Mouse (Mus musculus): ENCODE measurements at regions not wholly inside any gene's neighbourhood (a gene's known extent, or its start where the extent isn't known, plus 50 kb on each side); places are given as distances from the start of the nearest gene placed in this dataset.

DNA sequence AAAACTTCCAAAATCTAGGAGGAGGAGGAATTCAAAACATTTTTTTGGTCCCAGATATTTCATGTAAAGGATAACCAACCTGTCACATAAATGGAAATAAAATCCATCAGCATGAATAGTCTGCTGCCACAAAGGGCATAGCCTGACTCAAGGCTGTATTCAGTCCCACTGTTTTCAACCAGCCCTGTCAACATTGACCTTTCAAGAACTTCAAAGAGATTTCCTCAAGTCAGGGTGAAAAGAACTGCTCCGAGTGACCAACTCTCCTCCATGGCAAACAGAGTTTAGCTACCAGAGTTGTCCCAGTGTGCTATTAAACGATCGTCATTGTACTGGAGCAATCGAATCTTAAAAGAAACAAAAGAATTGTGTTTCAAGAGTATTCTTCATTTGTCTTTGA, 606.5 kb upstream of the Arid1b start:
- no peak overlapping the region for H3K27ac ChIP-seq
- no peak overlapping the region for H3K4me3 ChIP-seq
- H3K36me3 ChIP-seq: no peaks in the 10 kb centered on the region
- no peaks in the 10 kb centered on the region for H3K4me1 ChIP-seq
- no peak overlapping the region for H3K9ac ChIP-seq
- H3K4me2 ChIP-seq (replicated peaks): no peak overlapping the region
- no peaks in the 10 kb centered on the region for H3K27me3 ChIP-seq
- 81% methylated on average over 4 of the region's 4 CpGs for WGBS
- H3K9me3 ChIP-seq: no peaks in the 10 kb centered on the region
- no peak for ATAC-seq (ENCODE audit: low FRiP score, low read depth)

- H3K9me3 ChIP-seq: no peaks in the 10 kb centered on the region
- H3K27me3 ChIP-seq: no peaks in the 10 kb centered on the region
- H3K4me2 ChIP-seq (replicated peaks): no peak overlapping the region
- H3K4me1 ChIP-seq: no peaks in the 10 kb centered on the region
- H3K4me3 ChIP-seq: no peak overlapping the region
- ATAC-seq (ENCODE audit: low FRiP score, low read depth): no peak
- no peak overlapping the region for H3K27ac ChIP-seq
- H3K36me3 ChIP-seq: no peaks in the 10 kb centered on the region
- WGBS: 87% methylated on average over 4 of the region's 4 CpGs
- H3K9ac ChIP-seq: no peak overlapping the region
Observed at GRCm38 (mm10) chr17:4390012-4390411, 604.1 kb upstream of the Arid1b start.

DNA sequence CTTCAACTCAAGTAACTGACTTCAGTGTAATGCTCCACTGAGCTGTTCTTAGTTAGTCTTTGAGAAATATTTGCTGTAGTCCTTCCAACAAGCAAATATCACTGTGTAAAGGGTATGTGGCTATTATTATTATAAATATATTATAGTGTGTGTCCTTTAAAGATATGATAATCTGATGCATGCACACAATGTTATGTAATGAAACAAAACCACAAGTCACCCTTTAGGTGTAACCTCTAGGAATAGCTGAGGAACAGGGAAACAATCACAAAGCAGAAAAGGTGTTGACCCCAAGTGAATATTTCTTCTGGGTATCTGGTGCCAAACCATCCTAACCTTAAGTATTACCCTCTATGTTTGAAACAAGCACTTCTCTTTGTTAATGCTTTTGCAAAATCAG, 603.6 kb upstream of the Arid1b start:
- ATAC-seq (ENCODE audit: low FRiP score, low read depth): no peak

GRCm38 (mm10) chr17:4391210-4391609, 602.9 kb upstream of the Arid1b start:
- WGBS: 73% methylated on average over 1 of the region's 1 CpGs

More for the DNA sequence above, 603.6 kb upstream of the Arid1b start:
- H3K9me3 ChIP-seq: no peaks in the 10 kb centered on the region
- H3K9ac ChIP-seq: no peak overlapping the region
- no peaks in the 10 kb centered on the region for H3K4me1 ChIP-seq
- H3K27ac ChIP-seq: no peak overlapping the region
- no peaks in the 10 kb centered on the region for H3K27me3 ChIP-seq
- H3K4me2 ChIP-seq (replicated peaks): no peak overlapping the region
- no peaks in the 10 kb centered on the region for H3K36me3 ChIP-seq
- no peak overlapping the region for H3K4me3 ChIP-seq

DNA sequence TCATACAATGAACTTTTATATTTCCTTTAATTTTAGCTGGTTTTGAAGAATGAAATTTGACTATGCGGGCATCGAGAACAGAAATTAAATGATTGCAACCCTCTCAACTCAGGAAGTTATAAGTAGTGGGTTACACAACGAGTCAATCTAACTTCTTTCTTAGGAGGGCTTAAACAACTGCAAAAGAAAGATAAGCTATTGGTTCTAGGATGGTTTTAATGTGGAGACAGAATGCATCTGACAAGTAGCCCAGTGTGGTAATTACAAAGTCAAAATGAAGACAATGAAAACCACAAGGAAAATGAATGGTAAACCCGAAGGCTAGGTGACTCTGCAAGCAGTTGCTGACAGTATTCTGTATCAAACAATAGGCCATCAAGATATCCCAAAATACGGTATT, 598.0 kb upstream of the Arid1b start:
- ATAC-seq (ENCODE audit: low FRiP score, low read depth): no peak
- H3K9ac ChIP-seq: no peak overlapping the region
- no peak overlapping the region for H3K4me3 ChIP-seq
- no peaks in the 10 kb centered on the region for H3K36me3 ChIP-seq
- 69% methylated on average over 5 of the region's 5 CpGs for WGBS
- no peaks in the 10 kb centered on the region for H3K4me1 ChIP-seq
- H3K27ac ChIP-seq: no peak overlapping the region
- H3K4me2 ChIP-seq (replicated peaks): no peak overlapping the region
- H3K27me3 ChIP-seq: no peaks in the 10 kb centered on the region
- peaks cover 5% of the 10 kb centered on the region; the same call in 1 of the 2 replicates for H3K9me3 ChIP-seq

More at GRCm38 (mm10) chr17:4391210-4391609, 602.9 kb upstream of the Arid1b start:
- H3K4me3 ChIP-seq: no peak overlapping the region
- no peaks in the 10 kb centered on the region for H3K27me3 ChIP-seq
- no peak overlapping the region for H3K27ac ChIP-seq
- no peak overlapping the region for H3K9ac ChIP-seq
- ATAC-seq (ENCODE audit: low FRiP score, low read depth): no peak
- no peaks in the 10 kb centered on the region for H3K36me3 ChIP-seq
- H3K4me1 ChIP-seq: no peaks in the 10 kb centered on the region
- H3K4me2 ChIP-seq (replicated peaks): no peak overlapping the region
- H3K9me3 ChIP-seq: no peaks in the 10 kb centered on the region

DNA sequence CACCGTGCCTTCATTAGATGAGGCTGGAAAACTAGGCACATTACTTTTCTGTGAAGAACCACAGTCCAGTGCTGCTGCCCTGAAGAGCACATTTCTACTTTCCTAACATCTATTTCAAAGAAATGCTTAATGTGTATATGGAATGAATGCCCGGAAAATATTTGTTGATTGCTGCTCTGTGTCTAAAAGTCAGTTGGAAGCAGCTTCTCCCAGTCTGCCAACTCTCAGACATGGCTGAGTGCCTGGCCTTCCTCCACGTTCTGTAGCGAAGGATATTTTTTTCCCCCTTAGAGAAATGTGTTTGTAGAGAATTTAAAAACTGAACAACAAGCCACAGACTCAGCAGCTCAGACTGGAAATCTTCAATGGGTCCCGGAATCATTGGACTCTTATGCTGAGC, 576.4 kb upstream of the Arid1b start:
- no peaks in the 10 kb centered on the region for H3K36me3 ChIP-seq
- H3K4me1 ChIP-seq: no peaks in the 10 kb centered on the region
- H3K4me3 ChIP-seq: no peak overlapping the region
- H3K4me2 ChIP-seq (replicated peaks): no peak overlapping the region
- no peak overlapping the region for H3K27ac ChIP-seq
- no peaks in the 10 kb centered on the region for H3K27me3 ChIP-seq
- 60% methylated on average over 5 of the region's 5 CpGs for WGBS
- H3K9me3 ChIP-seq: no peaks in the 10 kb centered on the region
- ATAC-seq (ENCODE audit: low FRiP score, low read depth): no peak
- no peak overlapping the region for H3K9ac ChIP-seq

DNA sequence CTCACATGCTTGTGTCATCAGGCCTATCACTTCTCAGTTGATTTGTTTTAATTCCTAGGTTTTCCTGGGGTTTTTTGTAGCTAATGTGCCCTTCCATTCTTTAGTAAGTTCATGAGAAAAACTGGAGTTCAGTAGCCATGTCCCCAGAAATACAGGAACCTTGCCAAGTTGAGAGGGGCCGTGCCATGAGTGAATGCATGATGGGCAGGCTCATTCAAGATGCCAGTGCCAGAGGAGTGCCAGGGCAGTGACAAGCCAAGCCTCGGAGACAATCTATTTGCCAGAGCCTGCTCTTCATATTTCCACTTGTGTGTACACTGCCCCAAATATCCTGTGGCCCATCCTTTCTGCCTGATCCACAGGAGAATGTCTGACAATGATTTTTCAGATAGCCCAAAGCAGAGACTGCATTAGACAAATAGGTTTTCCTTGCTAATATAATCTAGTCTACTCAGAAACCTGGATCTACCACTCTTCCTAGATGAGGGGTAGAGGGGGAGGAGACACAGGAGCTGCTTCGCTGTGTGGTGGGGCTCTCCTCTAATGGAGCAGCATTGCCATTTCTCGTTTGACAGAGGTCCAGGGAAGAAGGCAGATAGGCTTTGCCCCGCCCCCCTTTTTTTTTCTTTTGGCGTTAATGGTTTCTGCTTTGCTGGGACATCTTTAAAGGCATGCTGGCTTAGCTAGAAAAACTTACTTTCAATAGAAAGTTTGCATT, 569.5 kb upstream of the Arid1b start:
- H3K9ac ChIP-seq: no peak overlapping the region
- H3K27ac ChIP-seq: no peak overlapping the region
- H3K4me1 ChIP-seq: no peaks in the 10 kb centered on the region
- H3K4me2 ChIP-seq (replicated peaks): no peak overlapping the region
- no peak for ATAC-seq (ENCODE audit: low FRiP score, low read depth)
- H3K4me3 ChIP-seq: no peak overlapping the region
- no peaks in the 10 kb centered on the region for H3K9me3 ChIP-seq
- 56% methylated on average over 6 of the region's 6 CpGs for WGBS
- H3K36me3 ChIP-seq: no peaks in the 10 kb centered on the region
- no peaks in the 10 kb centered on the region for H3K27me3 ChIP-seq

- no peaks in the 10 kb centered on the region for H3K36me3 ChIP-seq
- no peaks in the 10 kb centered on the region for H3K4me1 ChIP-seq
- no peaks in the 10 kb centered on the region for H3K9me3 ChIP-seq
- H3K27me3 ChIP-seq: no peaks in the 10 kb centered on the region
- no peak overlapping the region for H3K9ac ChIP-seq
- H3K4me3 ChIP-seq: no peak overlapping the region
- no peak for ATAC-seq (ENCODE audit: low FRiP score, low read depth)
- H3K4me2 ChIP-seq (replicated peaks): no peak overlapping the region
- H3K27ac ChIP-seq: no peak overlapping the region
- 91% methylated on average over 2 of the region's 2 CpGs for WGBS
Observed at GRCm38 (mm10) chr17:4425342-4425741, 568.8 kb upstream of the Arid1b start.

DNA sequence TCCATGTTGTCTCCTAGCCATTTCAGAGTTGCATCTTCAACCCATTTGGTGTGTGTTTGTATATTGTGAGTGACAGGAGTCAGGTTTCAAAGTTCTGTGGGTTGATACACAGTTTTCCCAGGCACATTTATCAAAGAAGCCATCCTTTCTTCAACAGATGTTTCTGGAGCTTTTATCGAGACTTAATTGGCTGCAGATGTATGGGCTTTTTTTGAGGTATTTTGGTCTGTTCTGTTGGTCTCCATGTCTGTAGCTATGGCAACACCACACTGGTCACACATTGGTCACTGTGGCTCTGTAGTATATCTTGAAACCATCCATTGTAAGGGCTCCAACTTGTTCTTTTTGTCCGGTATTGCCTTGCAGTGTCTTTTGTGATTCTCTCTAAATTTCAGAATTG, 565.1 kb upstream of the Arid1b start:
- no peaks in the 10 kb centered on the region for H3K27me3 ChIP-seq
- no peaks in the 10 kb centered on the region for H3K9me3 ChIP-seq
- H3K36me3 ChIP-seq: no peaks in the 10 kb centered on the region
- no peak for ATAC-seq (ENCODE audit: low FRiP score, low read depth)
- no peak overlapping the region for H3K4me3 ChIP-seq
- no peaks in the 10 kb centered on the region; the same call in 1 of the 2 replicates for H3K4me1 ChIP-seq
- no peak overlapping the region for H3K27ac ChIP-seq
- H3K9ac ChIP-seq: no peak overlapping the region
- WGBS: 48% methylated on average over 2 of the region's 2 CpGs
- no peak overlapping the region for H3K4me2 ChIP-seq (replicated peaks)

DNA sequence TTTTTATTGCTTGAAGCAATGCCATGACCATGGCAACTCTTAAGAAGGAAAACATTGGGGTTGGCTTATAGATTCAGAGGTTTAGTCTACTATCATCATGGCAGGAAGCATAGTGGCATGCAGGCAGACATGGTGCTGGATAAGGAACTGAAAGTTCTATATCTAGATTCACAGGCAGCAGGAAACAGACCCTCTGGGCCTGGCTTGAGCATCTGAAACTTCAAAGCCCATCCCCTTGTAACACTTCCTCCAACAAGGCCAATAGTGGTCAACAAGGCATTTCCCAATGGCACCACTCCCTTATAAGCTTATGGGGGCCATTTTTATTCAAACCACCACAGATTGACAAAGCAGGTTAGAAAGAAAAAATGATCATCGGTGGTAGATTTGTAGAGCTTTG, 548.5 kb upstream of the Arid1b start:
- Histone ChIP-seq H3K27me3 (no peaks in the 10 kb centered on the region), H3K27ac (no peak overlapping the region), H3K4me1 (no peaks in the 10 kb centered on the region), H3K4me2 (replicated peaks) (no peak overlapping the region), H3K9me3 (no peaks in the 10 kb centered on the region), H3K9ac (no peak overlapping the region), H3K36me3 (no peaks in the 10 kb centered on the region), H3K4me3 (no peak overlapping the region)
- no peak for ATAC-seq (ENCODE audit: low FRiP score, low read depth)
- 90% methylated on average over 1 of the region's 1 CpGs for WGBS

DNA sequence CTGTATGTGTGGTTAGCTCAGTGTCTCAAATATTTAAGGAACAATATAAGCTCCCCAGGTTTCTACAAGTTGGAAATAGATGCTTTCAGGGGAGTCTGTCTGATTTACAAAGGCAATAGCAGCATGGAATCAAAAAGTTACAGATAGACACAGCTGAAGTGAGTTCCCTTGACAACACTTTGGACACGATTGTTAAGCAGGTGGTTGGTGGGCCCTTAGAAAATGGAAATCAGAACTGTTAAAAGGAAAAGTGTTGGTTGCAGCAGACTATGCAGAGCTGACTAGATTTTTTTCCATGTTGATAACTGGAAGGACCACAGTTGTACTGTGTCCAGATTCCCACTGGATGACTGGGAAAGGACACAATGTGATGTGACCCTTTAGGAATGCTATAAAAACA, 536.6 kb upstream of the Arid1b start:
- no peak overlapping the region for H3K4me2 ChIP-seq (replicated peaks)
- WGBS: 87% methylated on average over 1 of the region's 1 CpGs
- no peaks in the 10 kb centered on the region for H3K36me3 ChIP-seq
- no peak for ATAC-seq (ENCODE audit: low FRiP score, low read depth)
- H3K4me3 ChIP-seq: no peak overlapping the region
- H3K9me3 ChIP-seq: no peaks in the 10 kb centered on the region
- no peak overlapping the region for H3K27ac ChIP-seq
- no peak overlapping the region for H3K9ac ChIP-seq
- no peaks in the 10 kb centered on the region for H3K4me1 ChIP-seq
- H3K27me3 ChIP-seq: no peaks in the 10 kb centered on the region

DNA sequence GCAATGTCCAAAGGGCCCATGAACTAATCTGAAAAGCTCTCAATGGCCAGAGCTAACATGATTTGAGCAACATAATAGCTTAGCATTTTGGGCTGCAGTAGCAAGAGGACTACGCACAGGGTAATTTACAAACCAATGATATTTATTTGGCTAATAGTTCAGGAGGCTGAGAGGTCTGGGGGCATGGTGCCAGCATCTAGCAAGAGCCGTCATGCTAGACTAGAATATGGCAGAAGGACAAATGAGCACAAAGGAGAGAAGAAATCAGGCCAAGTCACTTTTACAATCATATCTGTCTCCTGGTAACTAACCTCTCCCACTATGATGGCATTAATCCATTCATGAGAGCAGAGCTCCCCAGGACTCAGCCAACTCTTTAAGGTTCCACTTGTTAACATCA, 532.6 kb upstream of the Arid1b start:
- WGBS: 89% methylated on average over 2 of the region's 2 CpGs
- H3K27me3 ChIP-seq: no peaks in the 10 kb centered on the region

DNA sequence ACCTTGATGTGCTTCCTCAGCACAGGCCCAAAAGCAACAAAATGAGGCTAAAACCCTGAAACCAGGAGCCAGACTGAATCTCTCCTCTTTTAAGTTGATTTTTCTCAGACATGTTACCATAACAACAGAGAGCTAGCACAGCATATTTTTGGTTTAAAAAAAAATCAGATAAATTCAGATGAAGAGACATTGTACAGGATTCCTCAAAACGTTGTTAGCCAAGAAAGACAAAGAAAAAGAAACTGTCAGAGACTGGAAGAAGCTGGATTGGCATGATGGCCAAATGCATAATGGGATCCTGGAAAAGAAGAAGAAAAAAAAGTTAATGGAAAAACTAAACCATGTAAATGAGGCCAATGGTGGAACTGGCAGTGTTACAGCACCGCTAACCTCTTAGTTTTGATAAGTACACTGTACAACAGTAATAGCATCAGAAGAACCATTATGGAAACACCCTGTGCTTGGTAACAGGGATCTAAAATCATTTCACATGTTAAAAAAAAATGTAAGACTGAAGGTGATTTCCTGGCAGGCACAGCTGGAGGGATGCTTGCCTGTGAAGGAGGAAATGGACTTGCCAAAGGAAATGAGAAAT, 529.7 kb upstream of the Arid1b start:
- Histone ChIP-seq H3K36me3 (no peaks in the 10 kb centered on the region), H3K4me1 (no peaks in the 10 kb centered on the region), H3K27me3 (no peaks in the 10 kb centered on the region), H3K9ac (no peak overlapping the region), H3K9me3 (no peaks in the 10 kb centered on the region), H3K27ac (no peak overlapping the region), H3K4me3 (no peak overlapping the region), H3K4me2 (replicated peaks) (no peak overlapping the region)
- ATAC-seq (ENCODE audit: low FRiP score, low read depth): no peak
- 68% methylated on average over 2 of the region's 2 CpGs for WGBS

More for the DNA sequence above, 532.6 kb upstream of the Arid1b start:
- no peak for ATAC-seq (ENCODE audit: low FRiP score, low read depth)
- no peak overlapping the region for H3K27ac ChIP-seq
- no peak overlapping the region for H3K4me3 ChIP-seq
- H3K4me2 ChIP-seq (replicated peaks): no peak overlapping the region
- no peaks in the 10 kb centered on the region for H3K36me3 ChIP-seq
- no peaks in the 10 kb centered on the region for H3K4me1 ChIP-seq
- no peaks in the 10 kb centered on the region for H3K9me3 ChIP-seq
- H3K9ac ChIP-seq: no peak overlapping the region

Measured in limb, embryonic 13.5 days (tissue).